Mouse (Mus musculus): ENCODE results near the gene Git2. TPM values are rescaled to one million over a fixed set of nuclear protein-coding genes. Genes with fewer than 3 reads are reported as not detected.

Gene Git2
- polyA plus RNA-seq, 1 experiment = 57.5 TPM

- no peak for DNase-seq (ENCODE audit: low read depth)
- TF ChIP-seq POLR2A (IDR thresholded peaks at IDR 0.05; ENCODE audit: borderline replicate concordance, extremely low read depth, insufficient read depth, insufficient read length, poor library complexity, severe bottlenecking) = no peak
- TF ChIP-seq CTCF (IDR thresholded peaks at IDR 0.05; ENCODE audit: borderline replicate concordance, extremely low read depth, insufficient read depth, insufficient read length) = no peak
Measured at GRCm38 (mm10) chr5:114696939-114697338, 78.4 kb downstream of the Git2 start.

GRCm38 (mm10) chr5:114695775-114696174, 79.5 kb downstream of the Git2 start:
- no peak for DNase-seq (ENCODE audit: low read depth)
- TF ChIP-seq CTCF (IDR thresholded peaks at IDR 0.05; ENCODE audit: borderline replicate concordance, extremely low read depth, insufficient read depth, insufficient read length) (peak; percentile 11; the same call in 1 of the 2 replicates), POLR2A (IDR thresholded peaks at IDR 0.05; ENCODE audit: borderline replicate concordance, extremely low read depth, insufficient read depth, insufficient read length, poor library complexity, severe bottlenecking) (no peak)

- peak; percentile 97 for DNase-seq (ENCODE audit: low read depth)
- TF ChIP-seq POLR2A (IDR thresholded peaks at IDR 0.05; ENCODE audit: borderline replicate concordance, extremely low read depth, insufficient read depth, insufficient read length, poor library complexity, severe bottlenecking) = peak; percentile 79
- no peak for TF ChIP-seq CTCF (IDR thresholded peaks at IDR 0.05; ENCODE audit: borderline replicate concordance, extremely low read depth, insufficient read depth, insufficient read length)
Measured at GRCm38 (mm10) chr5:114690633-114691567, 84.4 kb downstream of the Git2 start, which contains the start of gene Gltp. Gene Gltp, minus strand, starts transcription at chr5:114690984.

GRCm38 (mm10) chr5:114689700-114690366, 85.5 kb downstream of the Git2 start:
- TF ChIP-seq POLR2A (IDR thresholded peaks at IDR 0.05; ENCODE audit: borderline replicate concordance, extremely low read depth, insufficient read depth, insufficient read length, poor library complexity, severe bottlenecking) (no peak), CTCF (IDR thresholded peaks at IDR 0.05; ENCODE audit: borderline replicate concordance, extremely low read depth, insufficient read depth, insufficient read length) (no peak)
- DNase-seq (ENCODE audit: low read depth) = no peak

GRCm38 (mm10) chr5:114688703-114689102, 86.6 kb downstream of the Git2 start:
- no peak for TF ChIP-seq CTCF (IDR thresholded peaks at IDR 0.05; ENCODE audit: borderline replicate concordance, extremely low read depth, insufficient read depth, insufficient read length)
- no peak for DNase-seq (ENCODE audit: low read depth)

- DNase-seq (ENCODE audit: low read depth) = no peak
- no peak for TF ChIP-seq CTCF (IDR thresholded peaks at IDR 0.05; ENCODE audit: borderline replicate concordance, extremely low read depth, insufficient read depth, insufficient read length)
- TF ChIP-seq POLR2A (IDR thresholded peaks at IDR 0.05; ENCODE audit: borderline replicate concordance, extremely low read depth, insufficient read depth, insufficient read length, poor library complexity, severe bottlenecking) = no peak
Measured at GRCm38 (mm10) chr5:114687901-114688300, 87.4 kb downstream of the Git2 start.

- TF ChIP-seq POLR2A (IDR thresholded peaks at IDR 0.05; ENCODE audit: borderline replicate concordance, extremely low read depth, insufficient read depth, insufficient read length, poor library complexity, severe bottlenecking) (no peak), CTCF (IDR thresholded peaks at IDR 0.05; ENCODE audit: borderline replicate concordance, extremely low read depth, insufficient read depth, insufficient read length) (no peak)
- DNase-seq (ENCODE audit: low read depth) = no peak
Measured at GRCm38 (mm10) chr5:114686726-114687210, 88.5 kb downstream of the Git2 start.

- no peak for TF ChIP-seq POLR2A (IDR thresholded peaks at IDR 0.05; ENCODE audit: borderline replicate concordance, extremely low read depth, insufficient read depth, insufficient read length, poor library complexity, severe bottlenecking)
- no peak for TF ChIP-seq CTCF (IDR thresholded peaks at IDR 0.05; ENCODE audit: borderline replicate concordance, extremely low read depth, insufficient read depth, insufficient read length)
- DNase-seq (ENCODE audit: low read depth) = no peak
Measured at GRCm38 (mm10) chr5:114685986-114686385, 89.3 kb downstream of the Git2 start.

GRCm38 (mm10) chr5:114681717-114682116, 93.6 kb downstream of the Git2 start:
- DNase-seq (ENCODE audit: low read depth) = no peak
- TF ChIP-seq CTCF (IDR thresholded peaks at IDR 0.05; ENCODE audit: borderline replicate concordance, extremely low read depth, insufficient read depth, insufficient read length) (no peak), POLR2A (IDR thresholded peaks at IDR 0.05; ENCODE audit: borderline replicate concordance, extremely low read depth, insufficient read depth, insufficient read length, poor library complexity, severe bottlenecking) (no peak)

- no peak for DNase-seq (ENCODE audit: low read depth)
- TF ChIP-seq POLR2A (IDR thresholded peaks at IDR 0.05; ENCODE audit: borderline replicate concordance, extremely low read depth, insufficient read depth, insufficient read length, poor library complexity, severe bottlenecking) (no peak), CTCF (IDR thresholded peaks at IDR 0.05; ENCODE audit: borderline replicate concordance, extremely low read depth, insufficient read depth, insufficient read length) (no peak)
Measured at GRCm38 (mm10) chr5:114680676-114681285, 94.5 kb downstream of the Git2 start.

Data from brain, embryonic 14.5 days (tissue).